Mouse (Mus musculus) heart, postnatal 0 days (tissue): ENCODE data around the gene Tbccd1. TPM values are rescaled to one million over a fixed set of nuclear protein-coding genes. Genes with fewer than 3 reads are reported as not detected.

Experiments used
- ATAC-seq: fragments of 200-750 bp; cut with Nextera tagmentation; 2 replicates; pipeline ENCODE4 v1.8.0; 2017; ENCODE audit warnings: low read depth, moderate number of reproducible peaks, moderate library complexity; ENCODE audit not compliant: insufficient read depth
- DNase-seq: peaks from one replicate; pipeline ENCODE4 v3.0.0-alpha.2; 2016; ENCODE audit warnings: low spot score
- H3K27ac ChIP-seq: fragments of 300-500 bp; sonication (generic); 2 replicates; pipeline ENCODE4 v1.5.1; 2014; ENCODE audit warnings: low read depth, mild to moderate bottlenecking
- H3K27me3 ChIP-seq: fragments of 300-500 bp; sonication (generic); 2 replicates; pipeline ENCODE4 v1.6.1; 2014; ENCODE audit warnings: low read length, mixed read lengths; ENCODE audit not compliant: control insufficient read depth, insufficient read depth
- H3K36me3 ChIP-seq: fragments of 300-500 bp; sonication (generic); replicated peaks from 2 replicates; pipeline ENCODE4 v1.6.1; 2014; ENCODE audit warnings: low read length, mixed read lengths; ENCODE audit not compliant: control insufficient read depth, insufficient read depth
- H3K4me1 ChIP-seq: fragments of 300-500 bp; sonication (generic); 2 replicates; pipeline ENCODE4 v1.6.1; 2014; ENCODE audit warnings: antibody characterized with exemption; ENCODE audit not compliant: control insufficient read depth, insufficient read depth
- H3K4me2 ChIP-seq: fragments of 300-500 bp; sonication (generic); 2 replicates; pipeline ENCODE4 v1.6.1; 2014; ENCODE audit warnings: low read depth, mild to moderate bottlenecking, low read length, moderate library complexity
- H3K4me3 ChIP-seq: fragments of 300-500 bp; sonication (generic); 2 replicates; pipeline ENCODE4 v1.5.1; 2014; ENCODE audit warnings: low read depth, low read length
- H3K9ac ChIP-seq: fragments of 300-500 bp; sonication (generic); replicated peaks from 2 replicates; pipeline ENCODE4 v1.6.1; 2014; ENCODE audit warnings: low read depth, low read length, mixed read lengths
- H3K9me3 ChIP-seq: fragments of 300-500 bp; sonication (generic); replicated peaks from 2 replicates; pipeline ENCODE4 v1.6.1; 2016; ENCODE audit warnings: low read length; ENCODE audit not compliant: control insufficient read depth
- CTCF ChIP-seq: IDR thresholded peaks from 2 replicates; pipeline ENCODE4 v1.5.1; 2016; ENCODE audit warnings: antibody characterized with exemption, control low read depth, low read depth
- EP300 ChIP-seq: IDR thresholded peaks from 2 replicates; pipeline ENCODE4 v1.6.1; 2016; ENCODE audit warnings: antibody characterized with exemption, low read depth
- WGBS: fragments of 180-500 bp; shearing (Covaris S2); extraction: QIAGEN DNeasy Blood & Tissue Kit; methylation state at CpG from one replicate; pipeline ENCODE4 v1.1.7; 2014; 5-methylcytosine and 5-hydroxymethylcytosine counted together
- polyA plus RNA-seq: library from polyadenylated mRNA; unstranded; fragments of >200 nt; fragmentation: Nextera tagmentation; extraction: Ambion mirVana; gene quantifications from 2 replicates; pipeline ENCODE4 v1.2.1, GENCODE M21; 2015
- total RNA-seq: library from RNA; depleted of rRNA; stranded (reverse); fragments of >200 nt; gene quantifications from 2 replicates; pipeline ENCODE4 v1.2.3, GENCODE M21; 2014; ENCODE audit warnings: low replicate concordance

Tbccd1 gene
- total and polyA plus RNA-seq, 2 experiments from 2014 or later, result 13.4 to 13.6 TPM

DNA sequence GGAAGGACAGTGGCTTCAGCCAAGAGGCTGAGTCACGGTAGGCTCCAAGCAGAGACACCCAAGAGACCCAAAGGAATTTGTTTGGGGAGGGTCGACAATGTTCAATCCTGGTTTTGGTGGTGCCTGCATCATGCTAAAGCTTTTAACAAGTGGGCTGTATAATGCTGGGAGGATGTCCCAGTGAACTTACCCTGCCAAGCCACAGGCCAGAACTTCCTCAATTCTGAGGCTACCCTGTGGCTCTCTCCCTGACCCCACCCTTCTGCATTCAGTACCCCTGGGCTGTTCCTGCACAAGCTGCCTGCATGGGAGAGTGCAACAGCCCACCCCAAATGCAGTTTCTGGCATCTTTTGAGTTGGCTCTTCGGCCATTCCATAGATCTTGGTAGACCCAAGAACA, 58.9 kb downstream of the Tbccd1 start:
- WGBS, result 54% methylated on average over 3 of the region's 3 CpGs
- Histone ChIP-seq H3K27ac (no peak overlapping the region), H3K4me1 (no peaks in the 10 kb centered on the region), H3K4me2 (no peak overlapping the region), H3K4me3 (no peak overlapping the region), H3K36me3 (no peaks in the 10 kb centered on the region), H3K9me3 (no peaks in the 10 kb centered on the region), H3K27me3 (no peaks in the 10 kb centered on the region), H3K9ac (no peak overlapping the region)
- ATAC-seq (no peak), DNase-seq (no peak)
- TF ChIP-seq EP300, result no peak
- no peak for TF ChIP-seq CTCF

DNA sequence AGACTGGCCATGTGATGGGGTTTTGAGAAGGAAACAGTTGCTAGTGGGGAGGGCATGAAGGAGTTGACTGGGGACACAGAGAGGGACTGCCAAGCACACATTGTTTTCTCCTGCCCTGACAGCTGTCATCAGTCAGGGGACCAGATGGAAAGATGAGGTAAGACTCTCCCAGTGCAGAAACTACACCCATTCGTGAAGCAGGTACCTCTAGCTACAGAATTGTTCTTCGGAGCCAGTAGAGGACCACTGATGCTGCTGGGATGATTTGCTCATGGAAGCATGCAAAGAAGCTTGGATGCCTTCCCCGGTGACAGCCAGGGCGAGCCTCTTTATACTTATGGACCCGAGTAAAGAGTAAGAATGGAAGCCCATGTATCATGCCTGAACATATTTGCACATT, 59.9 kb downstream of the Tbccd1 start:
- no peaks in the 10 kb centered on the region for H3K36me3 ChIP-seq
- TF ChIP-seq CTCF (no peak), EP300 (no peak)
- H3K4me2 ChIP-seq, result no peak overlapping the region
- no peak for ATAC-seq
- H3K9me3 ChIP-seq, result no peaks in the 10 kb centered on the region
- no peaks in the 10 kb centered on the region for H3K4me1 ChIP-seq
- H3K27ac ChIP-seq, result no peak overlapping the region
- H3K9ac ChIP-seq, result no peak overlapping the region
- DNase-seq, result no peak
- 68% methylated on average over 5 of the region's 5 CpGs for WGBS
- no peaks in the 10 kb centered on the region for H3K27me3 ChIP-seq
- no peak overlapping the region for H3K4me3 ChIP-seq

DNA sequence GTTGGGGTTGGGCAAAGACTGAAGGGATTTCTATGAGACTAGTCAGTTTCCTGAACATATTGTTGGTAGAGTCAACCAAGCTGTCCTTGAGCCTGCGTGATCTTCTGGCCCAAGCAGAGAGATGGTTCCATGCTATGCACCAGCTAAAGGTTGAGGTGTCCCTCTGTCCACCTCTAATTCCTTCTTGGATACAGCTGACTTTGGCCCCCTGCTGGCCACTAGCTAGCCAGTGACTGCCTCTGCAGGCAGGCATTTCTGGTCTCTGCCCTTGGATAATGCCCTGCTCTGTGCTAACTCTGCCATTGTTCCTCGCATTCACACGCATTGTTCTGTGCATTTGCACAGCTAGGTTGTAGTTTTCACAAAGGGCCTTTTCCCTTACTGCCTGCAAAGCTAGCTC, 62.0 kb downstream of the Tbccd1 start:
- Histone ChIP-seq H3K9me3 (no peaks in the 10 kb centered on the region), H3K4me2 (no peak overlapping the region), H3K36me3 (no peaks in the 10 kb centered on the region), H3K4me1 (no peaks in the 10 kb centered on the region), H3K9ac (no peak overlapping the region), H3K4me3 (no peak overlapping the region), H3K27ac (no peak overlapping the region), H3K27me3 (no peaks in the 10 kb centered on the region)
- no peak for TF ChIP-seq EP300
- TF ChIP-seq CTCF, result peak; percentile 53; the same call in 1 of the 2 replicates
- no peak for DNase-seq
- 84% methylated on average over 3 of the region's 3 CpGs for WGBS
- no peak for ATAC-seq

DNA sequence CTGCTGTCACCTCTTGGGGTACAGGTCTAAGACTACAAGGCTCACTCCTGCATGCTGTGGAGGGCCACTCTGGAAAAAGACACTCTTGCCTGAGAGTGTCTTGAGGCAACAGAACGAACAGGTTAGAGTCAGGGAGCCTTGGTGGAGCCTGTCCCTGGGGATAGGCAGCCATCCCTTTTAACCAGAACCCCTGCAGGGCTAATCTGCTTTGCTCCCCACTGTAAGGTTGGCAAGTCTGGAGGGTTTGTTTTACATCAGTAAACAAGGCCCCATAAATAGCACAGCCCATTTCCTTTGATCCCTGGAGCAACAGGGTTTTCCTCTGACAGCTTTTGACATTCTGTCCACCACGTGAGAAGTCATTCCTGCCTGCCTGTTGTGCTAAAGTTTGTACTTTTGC, 66.2 kb downstream of the Tbccd1 start:
- H3K36me3 ChIP-seq, result no peaks in the 10 kb centered on the region
- no peaks in the 10 kb centered on the region for H3K9me3 ChIP-seq
- no peak for DNase-seq
- ATAC-seq, result no peak
- H3K4me3 ChIP-seq, result no peak overlapping the region
- H3K4me2 ChIP-seq, result no peak overlapping the region
- TF ChIP-seq EP300 (no peak), CTCF (no peak)
- 18% methylated on average over 2 of the region's 2 CpGs for WGBS
- H3K4me1 ChIP-seq, result no peaks in the 10 kb centered on the region
- H3K9ac ChIP-seq, result no peak overlapping the region
- H3K27ac ChIP-seq, result no peak overlapping the region
- no peaks in the 10 kb centered on the region for H3K27me3 ChIP-seq

DNA sequence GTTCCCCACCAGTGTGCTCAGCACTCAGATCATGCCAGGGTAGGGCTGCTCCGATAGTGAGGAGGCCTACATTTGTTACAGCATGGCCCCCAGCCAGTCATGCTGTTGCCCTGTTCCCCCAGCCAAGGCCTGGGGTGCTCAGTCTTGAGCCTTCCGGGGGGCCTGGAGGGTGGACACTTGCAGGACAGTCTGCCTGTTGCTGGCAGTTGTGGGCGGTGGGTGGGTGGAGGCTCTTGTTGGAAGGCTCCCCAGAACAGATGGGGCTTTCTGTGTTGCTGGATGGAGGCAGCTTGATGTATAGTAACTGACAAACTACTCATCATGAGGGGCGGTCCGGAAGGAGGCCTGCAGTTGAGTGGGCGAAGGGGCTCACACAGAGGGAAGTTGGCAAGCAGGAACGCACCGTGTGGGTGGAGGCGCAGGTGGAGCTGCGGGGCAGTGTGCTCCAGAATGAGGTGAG, 67.5 kb downstream of the Tbccd1 start:
- Histone ChIP-seq H3K4me1 (no peaks in the 10 kb centered on the region), H3K27ac (no peak overlapping the region), H3K27me3 (no peaks in the 10 kb centered on the region), H3K4me3 (no peak overlapping the region), H3K4me2 (no peak overlapping the region), H3K9ac (no peak overlapping the region), H3K9me3 (no peaks in the 10 kb centered on the region), H3K36me3 (no peaks in the 10 kb centered on the region)
- TF ChIP-seq EP300 (no peak), CTCF (no peak)
- 49% methylated on average over 10 of the region's 10 CpGs for WGBS
- DNase-seq (no peak), ATAC-seq (no peak)

DNA sequence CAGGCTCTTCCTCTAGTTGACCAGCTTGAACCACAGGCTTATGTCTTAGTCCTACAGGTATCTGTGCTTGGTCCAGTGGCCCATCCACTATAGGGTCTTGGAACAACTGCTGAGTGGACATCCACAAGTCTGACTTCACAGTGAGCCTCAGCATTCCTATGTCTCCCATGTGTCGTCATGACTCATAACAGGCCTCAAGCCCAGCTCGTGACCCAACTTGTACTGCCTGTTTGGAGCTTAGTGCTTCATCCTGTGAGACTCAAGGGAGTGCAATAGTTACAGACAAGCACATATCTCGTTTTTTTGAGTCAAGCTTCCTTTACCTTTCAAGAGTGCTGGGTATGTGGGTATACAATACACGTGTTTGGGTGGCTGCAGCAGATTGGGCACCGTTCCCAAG, 74.8 kb downstream of the Tbccd1 start:
- TF ChIP-seq EP300 (no peak), CTCF (no peak)
- ATAC-seq, result no peak
- 66% methylated on average over 5 of the region's 5 CpGs for WGBS

More for the DNA sequence above, 74.8 kb downstream of the Tbccd1 start:
- Histone ChIP-seq H3K9me3 (no peaks in the 10 kb centered on the region), H3K4me3 (no peak overlapping the region), H3K36me3 (no peaks in the 10 kb centered on the region), H3K27me3 (no peaks in the 10 kb centered on the region), H3K27ac (no peak overlapping the region), H3K9ac (no peak overlapping the region), H3K4me1 (no peaks in the 10 kb centered on the region), H3K4me2 (no peak overlapping the region)
- DNase-seq, result no peak
